Mouse (Mus musculus) heart, embryonic 11.5 days (tissue): ENCODE results near the gene Ocel1. TPM values are rescaled to one million over a fixed set of nuclear protein-coding genes. Genes with fewer than 3 reads are reported as not detected.

Experiments
- ATAC-seq: fragments of 200-750 bp; cut with Nextera tagmentation; replicated peaks from 2 replicates; pipeline ENCODE4 v1.8.0; 2017; ENCODE audit warnings: moderate library complexity; ENCODE audit not compliant: insufficient number of reproducible peaks, low FRiP score, low TSS enrichment
- H3K27ac ChIP-seq: fragments of 300-500 bp; sonication (generic); 2 replicates; pipeline ENCODE4 v1.5.1; 2014; ENCODE audit warnings: mild to moderate bottlenecking, low read depth, low read length
- H3K27me3 ChIP-seq: fragments of 300-500 bp; sonication (generic); 2 replicates; pipeline ENCODE4 v1.6.1; 2014; ENCODE audit warnings: mild to moderate bottlenecking, low read length, mixed read lengths; ENCODE audit not compliant: control insufficient read depth, insufficient read depth
- H3K36me3 ChIP-seq: fragments of 300-500 bp; sonication (generic); 2 replicates; pipeline ENCODE4 v1.6.1; 2014; ENCODE audit warnings: mild to moderate bottlenecking, low read length, moderate library complexity, mixed read lengths; ENCODE audit not compliant: control insufficient read depth, insufficient read depth
- H3K4me1 ChIP-seq: fragments of 300-500 bp; sonication (generic); 2 replicates; pipeline ENCODE4 v1.6.1; 2014; ENCODE audit warnings: low read length; ENCODE audit not compliant: control insufficient read depth, insufficient read depth
- H3K4me2 ChIP-seq: fragments of 300-500 bp; sonication (generic); 2 replicates; pipeline ENCODE4 v1.6.1; 2014; ENCODE audit warnings: mild to moderate bottlenecking, moderate library complexity
- H3K4me3 ChIP-seq: fragments of 300-500 bp; sonication (generic); 2 replicates; pipeline ENCODE4 v1.5.1; 2014; ENCODE audit warnings: low read depth, low read length
- H3K9ac ChIP-seq: fragments of 300-500 bp; sonication (generic); 2 replicates; pipeline ENCODE4 v1.6.1; 2014; ENCODE audit warnings: mild to moderate bottlenecking, low read depth, low read length, moderate library complexity
- H3K9me3 ChIP-seq: fragments of 300-500 bp; sonication (generic); replicated peaks from 2 replicates; pipeline ENCODE4 v1.6.1; 2016; ENCODE audit warnings: low read length; ENCODE audit not compliant: control insufficient read depth
- WGBS: fragments of 180-500 bp; shearing (Covaris S2); extraction: QIAGEN DNeasy Blood & Tissue Kit; methylation state at CpG from one replicate; pipeline ENCODE4 v1.1.7; 2014; ENCODE audit not compliant: insufficient replicate concordance; 5-methylcytosine and 5-hydroxymethylcytosine counted together
- polyA plus RNA-seq: library from polyadenylated mRNA; unstranded; fragments of >200 nt; fragmentation: Nextera tagmentation; extraction: Ambion mirVana; gene quantifications from 2 replicates; pipeline ENCODE4 v1.2.1, GENCODE M21; 2014

Gene Ocel1
- polyA plus RNA-seq, 1 experiment from 2014 or later: 2.7 TPM

GRCm38 (mm10) chr8:71383396-71383795 is 12.3 kb downstream of the Ocel1 start:
- Histone ChIP-seq H3K4me2 (no peak overlapping the region), H3K4me1 (peaks cover 20% of the 10 kb centered on the region), H3K36me3 (peaks cover 1% of the 10 kb centered on the region), H3K9me3 (no peaks in the 10 kb centered on the region), H3K4me3 (no peak overlapping the region), H3K9ac (no peak overlapping the region), H3K27ac (no peak overlapping the region), H3K27me3 (no peaks in the 10 kb centered on the region)
- no peak for ATAC-seq
- WGBS: 29% methylated on average over 12 of the region's 12 CpGs

DNA sequence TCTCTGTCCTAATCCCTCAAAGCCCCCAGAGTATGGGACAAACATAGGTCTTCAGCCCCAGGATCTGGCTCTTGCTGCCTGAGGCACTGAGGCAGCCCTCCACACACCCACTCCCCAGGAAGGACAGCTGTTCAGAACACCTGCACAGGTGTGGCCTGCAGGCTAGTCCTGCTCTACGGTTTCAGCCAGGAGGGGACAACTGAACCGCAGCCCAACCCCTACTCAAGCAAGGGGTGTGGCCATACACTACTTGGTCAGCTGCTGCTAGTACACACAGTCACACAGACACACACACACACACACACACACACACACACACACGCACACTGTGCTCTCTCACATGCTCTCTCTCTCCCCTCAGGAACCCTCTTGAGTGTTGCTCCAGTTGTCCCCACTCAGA is 12.8 kb downstream of the Ocel1 start:
- no peaks in the 10 kb centered on the region for H3K27me3 ChIP-seq
- H3K27ac ChIP-seq: no peak overlapping the region
- no peak overlapping the region for H3K9ac ChIP-seq
- peaks cover 17% of the 10 kb centered on the region for H3K4me1 ChIP-seq
- H3K9me3 ChIP-seq: no peaks in the 10 kb centered on the region
- no peaks in the 10 kb centered on the region for H3K36me3 ChIP-seq
- ATAC-seq: no peak
- WGBS: 55% methylated on average over 3 of the region's 3 CpGs
- H3K4me3 ChIP-seq: no peak overlapping the region
- no peak overlapping the region for H3K4me2 ChIP-seq

DNA sequence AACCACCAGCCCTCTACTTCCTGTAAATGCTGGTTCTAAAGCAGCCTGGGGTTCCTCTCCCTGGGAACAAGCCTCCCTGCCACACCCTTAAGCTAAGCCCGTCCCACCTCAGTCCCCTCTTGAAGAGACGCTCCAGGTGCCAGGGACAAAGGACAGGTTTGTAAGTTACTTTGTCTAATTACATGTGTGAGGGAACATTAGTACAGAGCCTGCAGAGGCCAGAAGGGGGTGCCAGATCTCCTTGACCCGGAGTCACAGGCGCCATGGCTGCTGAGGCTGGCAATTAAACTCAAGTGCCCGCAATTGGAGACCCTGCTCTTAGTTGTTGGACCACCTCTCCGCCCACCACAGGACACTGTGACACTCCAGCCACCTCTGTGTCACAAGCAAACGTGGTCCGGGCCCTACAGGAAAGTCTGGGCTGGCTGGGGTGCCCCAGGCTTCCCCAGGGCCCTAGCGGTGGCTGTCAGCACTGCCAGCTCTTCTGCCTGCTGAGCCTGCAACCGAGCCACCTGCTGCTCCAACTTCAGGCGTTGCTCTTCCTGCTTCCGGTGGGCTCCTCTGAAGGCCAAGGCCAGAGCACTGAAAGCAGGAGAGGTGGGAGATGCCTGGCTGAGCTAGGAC is 14.2 kb downstream of the Ocel1 start:
- ATAC-seq: no peak
- H3K4me2 ChIP-seq: no peak overlapping the region
- no peaks in the 10 kb centered on the region for H3K36me3 ChIP-seq
- H3K27me3 ChIP-seq: no peaks in the 10 kb centered on the region
- no peak overlapping the region for H3K4me3 ChIP-seq
- H3K27ac ChIP-seq: no peak overlapping the region
- 69% methylated on average over 12 of the region's 12 CpGs for WGBS
- H3K9me3 ChIP-seq: no peaks in the 10 kb centered on the region
- no peak overlapping the region for H3K9ac ChIP-seq
- peaks cover 3% of the 10 kb centered on the region for H3K4me1 ChIP-seq

- Histone ChIP-seq H3K4me2 (no peak overlapping the region), H3K9ac (no peak overlapping the region), H3K9me3 (no peaks in the 10 kb centered on the region), H3K36me3 (no peaks in the 10 kb centered on the region), H3K4me1 (peaks cover 6% of the 10 kb centered on the region; the same call in 1 of the 2 replicates), H3K4me3 (no peak overlapping the region), H3K27ac (no peak overlapping the region), H3K27me3 (no peaks in the 10 kb centered on the region)
- WGBS: 54% methylated on average over 1 of the region's 1 CpGs
- no peak for ATAC-seq
Measured at GRCm38 (mm10) chr8:71388267-71388666, 17.2 kb downstream of the Ocel1 start.

DNA sequence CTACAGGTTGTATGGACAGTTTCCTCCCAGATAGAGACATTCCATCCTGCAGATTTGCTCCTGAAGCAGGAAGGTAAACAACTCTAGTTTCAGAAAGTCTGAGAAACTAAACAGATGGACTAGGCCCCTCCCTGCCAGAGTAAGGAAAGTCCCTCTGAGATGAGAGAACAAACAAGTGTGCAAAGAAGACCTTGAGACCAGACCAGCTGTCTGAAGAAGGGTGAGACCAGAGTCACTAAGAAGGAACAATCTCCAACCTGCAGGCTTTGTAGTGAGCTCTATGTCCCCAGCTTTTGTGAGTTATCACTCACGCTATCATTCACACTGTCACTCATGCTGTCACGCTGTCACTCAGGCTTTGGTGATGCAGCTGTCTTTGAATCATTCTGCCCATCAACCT is 20.6 kb downstream of the Ocel1 start:
- no peak overlapping the region for H3K9ac ChIP-seq
- ATAC-seq: no peak
- H3K4me1 ChIP-seq: peaks cover 8% of the 10 kb centered on the region; the same call in 1 of the 2 replicates
- H3K4me3 ChIP-seq: no peak overlapping the region
- H3K9me3 ChIP-seq: no peaks in the 10 kb centered on the region
- 76% methylated on average over 2 of the region's 2 CpGs for WGBS
- no peaks in the 10 kb centered on the region for H3K36me3 ChIP-seq
- H3K27me3 ChIP-seq: no peaks in the 10 kb centered on the region
- no peak overlapping the region for H3K4me2 ChIP-seq
- no peak overlapping the region for H3K27ac ChIP-seq

GRCm38 (mm10) chr8:71392391-71392790 is 21.3 kb downstream of the Ocel1 start:
- peaks cover 10% of the 10 kb centered on the region for H3K4me1 ChIP-seq
- no peak for ATAC-seq

GRCm38 (mm10) chr8:71392871-71393270 is 21.8 kb downstream of the Ocel1 start:
- no peaks in the 10 kb centered on the region for H3K27me3 ChIP-seq
- H3K9me3 ChIP-seq: no peaks in the 10 kb centered on the region
- peaks cover 15% of the 10 kb centered on the region for H3K4me1 ChIP-seq
- ATAC-seq: no peak
- peak overlapping the region; percentile 18 for H3K4me3 ChIP-seq
- H3K4me2 ChIP-seq: 0 out of 2 replicates have a peak overlapping the region, but pooled peaks have one; percentile 22
- no peaks in the 10 kb centered on the region for H3K36me3 ChIP-seq
- H3K27ac ChIP-seq: no peak overlapping the region
- WGBS: 15% methylated on average over 3 of the region's 3 CpGs
- no peak overlapping the region for H3K9ac ChIP-seq

More at GRCm38 (mm10) chr8:71392391-71392790, 21.3 kb downstream of the Ocel1 start:
- Histone ChIP-seq H3K4me3 (no peak overlapping the region), H3K4me2 (no peak overlapping the region), H3K36me3 (no peaks in the 10 kb centered on the region), H3K9ac (no peak overlapping the region), H3K27me3 (no peaks in the 10 kb centered on the region), H3K27ac (no peak overlapping the region), H3K9me3 (no peaks in the 10 kb centered on the region)
- WGBS: 70% methylated on average over 5 of the region's 5 CpGs

- peaks cover 15% of the 10 kb centered on the region for H3K4me1 ChIP-seq
- no peak for ATAC-seq
- peak overlapping the region; percentile 14; the same call in 1 of the 2 replicates for H3K4me2 ChIP-seq
- no peaks in the 10 kb centered on the region for H3K27me3 ChIP-seq
- 75% methylated on average over 7 of the region's 7 CpGs for WGBS
- H3K9me3 ChIP-seq: no peaks in the 10 kb centered on the region
- no peak overlapping the region for H3K4me3 ChIP-seq
- H3K36me3 ChIP-seq: no peaks in the 10 kb centered on the region; the same call in 1 of the 2 replicates
- no peak overlapping the region for H3K27ac ChIP-seq
- H3K9ac ChIP-seq: no peak overlapping the region
Measured at GRCm38 (mm10) chr8:71394481-71394880, 23.4 kb downstream of the Ocel1 start.

DNA sequence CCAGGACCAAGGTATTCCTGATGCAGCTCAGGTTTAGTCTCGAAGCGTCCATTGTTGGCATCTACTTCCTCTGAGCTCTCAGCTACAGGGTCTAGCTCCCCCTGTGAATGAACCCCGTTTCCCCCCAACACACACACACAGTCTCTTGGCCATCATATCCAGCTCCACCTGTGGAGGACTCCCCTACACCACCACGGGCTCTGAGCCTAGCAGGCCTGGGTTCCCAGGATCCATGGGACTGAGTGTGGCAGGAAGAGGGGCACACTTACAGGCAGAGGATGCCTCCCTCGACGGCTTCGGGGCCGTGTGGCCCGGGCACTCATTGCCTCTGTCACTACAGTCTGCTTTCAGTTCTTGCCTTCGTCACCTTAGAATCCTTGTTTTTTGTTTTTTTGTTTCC is 24.0 kb downstream of the Ocel1 start:
- ATAC-seq: no peak
- H3K4me3 ChIP-seq: no peak overlapping the region
- H3K4me2 ChIP-seq: no peak overlapping the region
- H3K9me3 ChIP-seq: no peaks in the 10 kb centered on the region
- H3K9ac ChIP-seq: no peak overlapping the region
- WGBS: 74% methylated on average over 10 of the region's 10 CpGs
- no peaks in the 10 kb centered on the region; the same call in 1 of the 2 replicates for H3K36me3 ChIP-seq
- H3K27ac ChIP-seq: no peak overlapping the region
- peaks cover 15% of the 10 kb centered on the region for H3K4me1 ChIP-seq
- no peaks in the 10 kb centered on the region for H3K27me3 ChIP-seq
